18 mouse cellular contexts compared by ENCODE assay signal in the genomic region with DNA sequence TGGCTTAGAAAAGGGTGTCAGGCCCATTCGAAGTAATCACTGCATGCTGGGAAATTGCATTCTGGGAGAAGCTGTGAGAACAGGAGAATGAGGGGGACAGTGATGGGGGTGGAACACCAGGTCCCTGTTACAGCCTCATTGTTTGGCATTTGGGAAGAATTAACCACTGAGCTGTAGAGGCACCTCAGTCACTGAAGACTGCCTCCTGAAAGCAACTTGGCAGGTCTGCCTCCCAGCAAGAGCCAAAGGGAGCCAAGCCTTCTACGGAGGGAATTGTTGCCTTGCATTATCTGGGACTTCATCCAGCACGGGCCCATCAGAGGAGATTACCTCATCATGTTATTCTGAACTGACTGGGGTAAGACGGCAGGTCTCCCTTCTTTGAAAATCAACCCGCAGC.
A peak's percentile ranks its signal among the peaks of the same experiment; 100 is the strongest.
DNase-seq lines count a peak whose midpoint lies in the region; ATAC-seq and TF ChIP-seq lines count a peak whose summit lies in the region.
"Had no signal": no experiment of that assay in that cellular context is flagged by ENCODE, and none has a peak within 500 bp of the region (broad histone marks: within the 10 kb centered on the region; RNA-seq: fewer than 3 reads in every experiment).

No protein-coding gene starts in this region.

- H3K9ac ChIP-seq in heart, adult 2 months (ENCODE audit: low read depth, low read length): no peak overlapping the region
- H3K9ac ChIP-seq in kidney, embryonic 14.5 days (ENCODE audit: low read depth, low read length): no peak overlapping the region; the same call in 1 of the 2 replicates
- H3K9ac ChIP-seq: embryonic facial prominence, embryonic 12.5 days; limb, embryonic 13.5 days had no signal

- DNase-seq in cerebellum, postnatal 14 days: peak; percentile 64 to 78
- DNase-seq in cerebellum, postnatal 4 days (ENCODE audit: low spot score in 2 of 2): no peak
- DNase-seq in heart, adult 2 months: peak; percentile 25 to 71
- DNase-seq in heart, postnatal 25 days (ENCODE audit: low spot score): no peak
- peak; percentile 30 to 38 for DNase-seq in right cerebral cortex, postnatal 10 days (ENCODE audit: low spot score in 2 of 2)
- DNase-seq in right cerebral cortex, adult 18-20 months: no peak
- DNase-seq in heart, postnatal 4 days: peak; percentile 12
- DNase-seq: kidney, postnatal 25 days; layer of hippocampus, postnatal 36 days; lung, adult 18-20 months; right cerebral cortex, postnatal 14 days; thymus, postnatal 14 days had no signal

- peak overlapping the region; percentile 47 for H3K27ac ChIP-seq in heart, adult 2 months
- no peak overlapping the region for H3K27ac ChIP-seq in kidney, embryonic 14.5 days (ENCODE audit: low read depth, low read length)
- H3K27ac ChIP-seq: embryonic facial prominence, embryonic 12.5 days; limb, embryonic 13.5 days; macrophage had no signal

- H3K4me1 ChIP-seq in heart, adult 2 months (ENCODE audit: control insufficient read depth, insufficient read depth, low read length): no peaks in the 10 kb centered on the region
- H3K4me1 ChIP-seq in kidney, embryonic 14.5 days (ENCODE audit: control insufficient read depth, insufficient read depth, low read length): no peaks in the 10 kb centered on the region
- H3K4me1 ChIP-seq: embryonic facial prominence, embryonic 12.5 days; limb, embryonic 13.5 days had no signal

- 34% methylated on average over 5 of the region's 5 CpGs for WGBS in heart, adult 2 months
- WGBS in kidney, embryonic 14.5 days: 68% methylated on average over 5 of the region's 5 CpGs

- H3K9me3 ChIP-seq in kidney, embryonic 14.5 days (ENCODE audit: control insufficient read depth, low read length): no peaks in the 10 kb centered on the region
- H3K9me3 ChIP-seq: embryonic facial prominence, embryonic 12.5 days; limb, embryonic 13.5 days had no signal

- no peaks in the 10 kb centered on the region for H3K36me3 ChIP-seq in heart, adult 2 months (ENCODE audit: control insufficient read depth, insufficient read depth, low read length)
- no peaks in the 10 kb centered on the region for H3K36me3 ChIP-seq in kidney, embryonic 14.5 days (ENCODE audit: control insufficient read depth, insufficient read depth, low read length)
- H3K36me3 ChIP-seq: embryonic facial prominence, embryonic 12.5 days; limb, embryonic 13.5 days had no signal

- H3K4me3 ChIP-seq in heart, adult 2 months: no peak overlapping the region
- H3K4me3 ChIP-seq in kidney, embryonic 14.5 days (ENCODE audit: low read length): no peak overlapping the region
- H3K4me3 ChIP-seq: embryonic facial prominence, embryonic 12.5 days; limb, embryonic 13.5 days had no signal

- no peak for TF ChIP-seq POLR2A in heart, adult 2 months (IDR thresholded peaks at IDR 0.05; ENCODE audit: insufficient read depth, low read depth, low read length)

- no peak for TF ChIP-seq CTCF in heart, adult 2 months (IDR thresholded peaks at IDR 0.05)

- intact Hi-C loops in heart, adult 2 months (cut with DNase I): no loop called here
- intact Hi-C loops in heart, postnatal 25 days (cut with DNase I): no loop called here

- no peaks in the 10 kb centered on the region for H3K79me2 ChIP-seq in heart, adult 2 months (replicated peaks; ENCODE audit: control insufficient read depth, insufficient read depth, low read length)

- H3K27me3 ChIP-seq in heart, adult 2 months (ENCODE audit: control insufficient read depth, insufficient read depth, low read length): no peaks in the 10 kb centered on the region
- H3K27me3 ChIP-seq in kidney, embryonic 14.5 days (ENCODE audit: control insufficient read depth, insufficient read depth, low read length): no peaks in the 10 kb centered on the region
- H3K27me3 ChIP-seq: embryonic facial prominence, embryonic 12.5 days; limb, embryonic 13.5 days had no signal

- H3K4me2 ChIP-seq in kidney, embryonic 14.5 days (replicated peaks; ENCODE audit: low read depth, low read length): no peak overlapping the region
- H3K4me2 ChIP-seq: embryonic facial prominence, embryonic 12.5 days; limb, embryonic 13.5 days had no signal

- TF ChIP-seq EP300 in heart, adult 2 months (IDR thresholded peaks at IDR 0.05; ENCODE audit: insufficient read depth, low read depth, low read length): no peak

- no peak for ATAC-seq in kidney, embryonic 14.5 days (ENCODE audit: low FRiP score, low TSS enrichment)
- ATAC-seq: activated CD4-positive, CD25-positive, alpha-beta regulatory T cell, adult 4 months; intestine, embryonic 16.5 days had no signal

Comparison
In these comparisons a context has a peak if more than half of its experiments do, and no peak if none do; other contexts are left out.
1. DNase-seq: peak in cerebellum, postnatal 14 days (2 of 2), heart, adult 2 months (2 of 2), right cerebral cortex, postnatal 10 days (2 of 2) and heart, postnatal 4 days (single experiment); none in cerebellum, postnatal 4 days (0 of 2), heart, postnatal 25 days (single experiment) and right cerebral cortex, adult 18-20 months (single experiment).